Mouse (Mus musculus) adrenal gland, adult (tissue): ENCODE results near the gene Vps45.
"Not testable (repeated sequence)": the region's sequence is repeated elsewhere in the genome, so short reads cannot be mapped to it uniquely, and the experiment has no call there.

ENCODE experiments used
- DNase-seq, 2 experiments: peaks; one replicate each; pipeline ENCODE4 v3.0.0; 2022 to 2023; ENCODE audit warnings: low spot score in 1 of 2; ENCODE audit not compliant: inconsistent age in 2 of 2

The Vps45 gene

DNA sequence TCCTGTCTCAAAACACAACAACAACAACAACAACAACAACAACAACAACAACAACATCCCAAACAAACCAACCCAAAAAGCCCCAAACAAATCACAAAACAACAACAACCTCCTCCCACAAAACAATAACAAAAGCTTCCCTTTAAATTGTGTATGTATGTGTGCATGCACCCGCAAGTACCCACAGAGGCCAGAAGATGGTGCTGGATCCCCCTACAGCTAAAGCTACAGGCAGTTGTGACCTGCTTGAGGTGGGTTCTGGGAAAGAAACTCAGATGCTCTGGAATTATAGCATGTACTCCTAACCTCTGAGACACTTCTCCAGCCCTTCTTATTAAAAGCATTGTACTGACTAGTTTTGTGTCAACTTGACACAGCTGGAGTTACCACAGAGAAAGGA lies 22.7 kb upstream of the Vps45 start:
- DNase-seq, result peak in 1 of 2 experiments; percentile 60

- no peak for DNase-seq
These were observed 20.4 kb upstream of the Vps45 start for GRCm38 (mm10) chr3:96078711-96079110.

- DNase-seq, result no peak
These were observed 19.8 kb upstream of the Vps45 start for GRCm38 (mm10) chr3:96078066-96078465.

GRCm38 (mm10) chr3:96072921-96073486 lies 14.7 kb upstream of the Vps45 start:
- no peak for DNase-seq

DNA sequence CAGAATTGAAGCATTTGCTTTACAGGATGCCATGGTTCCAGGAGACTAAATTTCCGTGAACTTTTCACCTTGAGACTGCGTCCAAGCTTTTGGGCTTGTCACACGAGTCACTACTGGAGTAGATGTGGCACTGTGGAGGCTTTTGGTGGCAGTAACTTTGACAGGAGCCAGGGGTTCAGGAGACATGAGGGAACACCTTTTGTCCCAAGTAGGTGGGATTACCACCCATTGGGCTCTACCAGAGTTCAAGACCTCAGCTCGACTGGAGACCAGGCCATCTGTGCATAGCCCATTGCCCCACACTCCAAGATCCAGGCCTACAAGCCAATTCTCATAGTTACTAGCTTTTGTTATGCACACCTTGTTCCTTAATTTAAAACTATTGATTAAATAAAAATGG lies 12.0 kb upstream of the Vps45 start:
- no peak for DNase-seq

- no peak for DNase-seq
These were observed 11.3 kb upstream of the Vps45 start for GRCm38 (mm10) chr3:96069542-96069941.

DNA sequence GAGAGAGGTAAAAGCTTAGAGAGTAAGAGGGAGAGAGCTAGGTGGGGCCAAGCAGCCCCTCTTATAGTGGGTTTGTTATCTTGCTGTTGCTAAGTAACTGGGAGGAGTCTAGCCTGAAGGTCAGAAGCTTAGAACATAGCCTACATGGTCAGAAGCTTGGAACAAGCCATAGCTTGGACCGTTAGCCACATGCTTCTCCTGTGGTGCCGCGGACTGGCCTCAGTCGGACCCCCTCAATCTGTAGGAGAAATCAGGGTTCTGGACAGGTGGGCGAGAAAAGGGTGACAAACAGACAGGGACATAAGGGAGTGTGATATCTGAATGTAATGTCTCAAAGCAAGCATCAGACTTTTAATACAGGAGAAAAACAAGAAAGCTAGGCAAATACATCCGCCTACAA lies 10.8 kb upstream of the Vps45 start:
- DNase-seq, result no peak

GRCm38 (mm10) chr3:96066741-96067140 lies 8.5 kb upstream of the Vps45 start:
- DNase-seq, result no peak

DNA sequence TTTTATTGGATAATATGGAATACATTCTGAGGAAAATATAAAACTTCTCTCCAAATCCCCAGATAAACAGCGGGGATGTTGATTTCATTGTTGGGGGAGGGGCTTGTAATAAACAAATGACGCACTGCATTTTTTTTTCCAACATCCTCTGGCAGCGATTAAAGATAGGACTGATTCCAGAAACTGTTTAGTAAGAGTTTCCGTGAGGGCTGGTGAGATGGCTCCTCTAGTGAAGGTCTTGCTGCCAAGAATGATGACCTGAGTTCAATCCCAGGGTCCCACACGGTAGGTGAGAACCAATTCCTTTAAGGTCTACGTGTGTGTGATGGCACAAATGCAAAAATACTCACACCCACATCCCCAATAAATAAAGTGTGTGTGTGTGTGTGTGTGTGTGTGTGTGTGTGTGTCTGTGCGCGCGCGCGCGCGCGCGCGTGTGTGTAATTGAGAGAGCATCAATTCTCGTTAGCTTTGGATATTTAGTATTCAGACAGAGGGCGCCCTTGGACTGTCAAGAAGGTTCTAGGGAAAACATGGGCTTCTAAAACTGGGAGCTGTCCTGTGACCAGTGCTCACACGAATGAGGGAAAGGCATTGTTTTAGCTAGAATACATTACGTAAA lies 7.6 kb upstream of the Vps45 start:
- peak; percentile 46 to 88 for DNase-seq

GRCm38 (mm10) chr3:96065147-96065546 lies 6.9 kb upstream of the Vps45 start:
- DNase-seq, result peak in 1 of 2 experiments; percentile 35

- no peak for DNase-seq
These were observed 6.0 kb upstream of the Vps45 start for GRCm38 (mm10) chr3:96064217-96064616.

DNA sequence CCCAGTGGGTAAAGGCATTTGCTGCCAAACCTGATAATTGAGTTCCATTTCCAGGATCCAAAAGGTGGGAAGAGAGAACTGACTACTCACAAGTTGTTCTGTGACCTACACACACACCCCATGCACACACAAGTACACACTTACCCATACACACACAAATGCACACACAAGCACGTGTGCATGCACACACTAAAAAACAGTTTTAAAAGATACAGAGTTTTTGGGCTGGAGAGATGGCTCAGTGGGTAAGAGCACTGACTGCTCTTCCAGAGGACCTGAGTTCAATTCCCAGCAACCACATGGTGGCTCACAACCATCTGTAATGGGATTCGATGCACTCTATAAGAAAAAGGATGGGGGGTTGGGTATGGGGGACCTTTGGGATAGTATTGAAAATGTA lies 5.0 kb upstream of the Vps45 start:
- DNase-seq, result no peak

DNA sequence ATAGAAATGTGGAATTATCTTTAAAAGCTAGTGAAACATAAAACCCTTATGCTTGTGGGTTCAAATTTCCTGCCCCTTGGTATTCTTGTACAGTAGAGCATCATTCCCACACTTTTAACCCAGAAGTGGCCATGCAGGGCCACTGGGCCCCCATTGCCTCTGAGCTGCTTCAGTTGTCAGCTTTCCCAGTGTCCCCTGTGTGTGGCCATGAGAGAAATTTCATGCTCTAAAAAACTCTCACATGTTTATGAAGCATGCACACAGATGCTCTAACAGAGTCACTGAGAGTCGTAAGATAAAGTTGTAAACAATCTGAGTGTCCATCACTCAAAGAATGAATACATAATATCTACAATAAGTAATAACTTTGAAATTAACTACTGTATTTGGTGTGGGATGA lies 1.9 kb upstream of the Vps45 start:
- DNase-seq, result no peak

GRCm38 (mm10) chr3:96057747-96058204 lies 490 bp downstream of the Vps45 start:
- peak; percentile 90 to 97 for DNase-seq

- DNase-seq, result no peak
These were observed 2.2 kb downstream of the Vps45 start for GRCm38 (mm10) chr3:96056031-96056430.

DNA sequence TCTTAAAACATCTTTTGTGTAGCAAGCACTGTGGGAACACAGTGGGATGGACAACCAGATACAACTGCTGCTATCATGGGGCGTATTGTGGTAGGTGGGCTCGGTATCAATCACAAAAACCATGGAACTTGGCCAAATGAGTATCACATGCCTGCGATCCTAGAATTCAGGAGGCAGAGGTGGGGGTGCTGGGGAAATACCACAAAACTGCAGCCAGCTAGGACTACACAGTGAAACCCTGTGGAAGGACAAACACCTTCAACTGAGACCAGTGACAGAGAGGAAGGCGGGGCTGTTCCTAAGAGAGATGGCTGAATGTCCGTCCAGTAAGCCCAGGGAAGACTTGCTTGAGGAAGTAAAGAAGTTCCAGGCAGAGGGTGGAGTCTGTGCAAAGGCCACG lies 3.0 kb downstream of the Vps45 start:
- DNase-seq, result no peak

GRCm38 (mm10) chr3:96051839-96052238 lies 6.4 kb downstream of the Vps45 start:
- DNase-seq, result peak in 1 of 2 experiments; percentile 75

- DNase-seq, result no peak
These were observed 7.1 kb downstream of the Vps45 start for GRCm38 (mm10) chr3:96051186-96051585.

DNA sequence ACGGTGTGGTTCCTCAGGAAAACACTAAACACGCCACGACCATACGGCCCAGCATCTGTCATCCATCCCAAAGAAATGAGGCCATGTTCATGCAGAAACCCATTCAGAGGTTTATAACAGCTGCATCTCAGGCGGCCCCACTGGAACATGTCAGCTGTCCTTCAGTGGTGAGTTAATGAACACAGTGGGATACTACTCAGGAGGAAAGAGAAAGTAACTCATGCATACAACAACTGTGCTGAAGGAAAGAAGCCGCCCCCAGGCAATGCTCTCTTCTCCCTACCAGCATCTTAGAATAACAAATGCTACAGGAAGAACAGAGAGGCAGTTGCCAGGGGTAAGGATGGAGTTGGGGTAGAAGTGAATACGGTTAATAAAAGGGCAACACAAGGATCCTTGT lies 7.5 kb downstream of the Vps45 start:
- DNase-seq, result no peak

DNA sequence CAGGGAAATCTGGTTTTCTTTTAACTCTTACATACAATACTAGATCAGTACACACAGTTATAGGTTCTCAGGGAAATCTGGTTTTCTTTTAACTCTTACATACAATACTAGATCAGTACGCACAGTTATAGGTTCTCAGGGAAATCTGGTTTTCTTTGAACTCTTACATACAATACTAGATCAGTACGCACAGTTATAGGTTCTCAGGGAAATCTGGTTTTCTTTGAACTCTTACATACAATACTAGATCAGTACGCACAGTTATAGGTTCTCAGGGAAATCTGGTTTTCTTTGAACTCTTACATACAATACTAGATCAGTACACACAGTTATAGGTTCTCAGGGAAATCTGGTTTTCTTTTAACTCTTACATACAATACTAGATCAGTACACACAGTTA lies 13.7 kb downstream of the Vps45 start:
- not testable (repeated sequence) for DNase-seq

DNA sequence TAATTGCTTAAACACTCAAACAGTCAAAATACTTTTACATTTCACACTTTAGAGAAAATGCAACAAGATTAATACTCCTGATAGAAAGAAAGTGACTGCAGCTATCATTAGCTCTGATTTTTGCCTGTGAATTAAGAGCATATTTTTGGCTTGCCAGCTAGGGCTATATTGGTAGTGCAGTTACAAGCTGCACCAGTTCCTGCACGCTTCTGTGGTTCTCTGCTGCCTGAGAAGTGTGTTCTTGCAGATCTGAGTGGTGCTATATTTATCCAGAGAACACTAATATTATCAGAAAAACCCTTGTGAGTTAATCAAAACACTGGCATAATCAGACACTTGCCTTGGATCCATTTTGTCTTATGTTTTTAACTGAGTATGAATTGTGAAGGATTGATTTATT lies 15.2 kb downstream of the Vps45 start:
- no peak for DNase-seq

DNA sequence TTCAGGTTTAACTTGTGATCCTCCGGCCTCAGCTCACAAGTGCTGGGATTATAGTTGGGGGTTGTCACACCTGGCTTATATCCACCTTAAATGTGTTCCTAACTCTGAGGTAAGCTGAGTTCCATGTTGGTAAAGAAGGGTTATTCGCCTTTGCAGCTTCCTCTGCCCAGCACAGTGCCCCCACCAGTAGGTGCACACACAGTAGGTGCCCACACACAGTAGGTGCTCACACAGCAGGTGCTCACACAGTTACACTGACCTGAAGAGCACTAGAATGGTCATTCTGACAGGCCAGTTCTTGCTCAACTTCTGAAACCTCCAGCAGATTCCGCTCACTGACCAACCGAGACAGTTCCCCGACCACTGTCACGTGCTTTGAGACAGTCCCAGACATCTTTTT lies 17.2 kb downstream of the Vps45 start:
- DNase-seq, result no peak

DNA sequence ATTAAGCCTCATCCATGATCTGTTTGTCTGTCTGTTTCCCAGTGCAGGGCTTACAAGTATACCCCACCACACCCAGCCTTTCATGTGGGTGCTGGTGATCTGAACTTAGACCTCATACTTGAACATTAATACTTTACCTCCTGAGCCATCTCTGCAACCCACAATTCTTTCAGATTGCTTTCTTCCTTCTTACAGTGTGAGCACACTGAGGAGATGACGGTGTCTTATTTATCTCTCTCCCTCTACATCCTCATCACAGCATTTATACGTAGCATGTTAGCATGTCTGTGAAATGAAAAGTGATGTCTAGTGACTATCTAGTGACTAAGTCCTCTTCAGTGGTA lies 17.6 kb downstream of the Vps45 start:
- no peak for DNase-seq
